Mouse (Mus musculus) left cerebral cortex, adult 11 months (tissue): ENCODE measurements around the gene Pcdh19.

Experiments used
- DNase-seq: peaks from one replicate; pipeline ENCODE4 v3.0.0; 2022; ENCODE audit warnings: low spot score

The Pcdh19 gene

DNA sequence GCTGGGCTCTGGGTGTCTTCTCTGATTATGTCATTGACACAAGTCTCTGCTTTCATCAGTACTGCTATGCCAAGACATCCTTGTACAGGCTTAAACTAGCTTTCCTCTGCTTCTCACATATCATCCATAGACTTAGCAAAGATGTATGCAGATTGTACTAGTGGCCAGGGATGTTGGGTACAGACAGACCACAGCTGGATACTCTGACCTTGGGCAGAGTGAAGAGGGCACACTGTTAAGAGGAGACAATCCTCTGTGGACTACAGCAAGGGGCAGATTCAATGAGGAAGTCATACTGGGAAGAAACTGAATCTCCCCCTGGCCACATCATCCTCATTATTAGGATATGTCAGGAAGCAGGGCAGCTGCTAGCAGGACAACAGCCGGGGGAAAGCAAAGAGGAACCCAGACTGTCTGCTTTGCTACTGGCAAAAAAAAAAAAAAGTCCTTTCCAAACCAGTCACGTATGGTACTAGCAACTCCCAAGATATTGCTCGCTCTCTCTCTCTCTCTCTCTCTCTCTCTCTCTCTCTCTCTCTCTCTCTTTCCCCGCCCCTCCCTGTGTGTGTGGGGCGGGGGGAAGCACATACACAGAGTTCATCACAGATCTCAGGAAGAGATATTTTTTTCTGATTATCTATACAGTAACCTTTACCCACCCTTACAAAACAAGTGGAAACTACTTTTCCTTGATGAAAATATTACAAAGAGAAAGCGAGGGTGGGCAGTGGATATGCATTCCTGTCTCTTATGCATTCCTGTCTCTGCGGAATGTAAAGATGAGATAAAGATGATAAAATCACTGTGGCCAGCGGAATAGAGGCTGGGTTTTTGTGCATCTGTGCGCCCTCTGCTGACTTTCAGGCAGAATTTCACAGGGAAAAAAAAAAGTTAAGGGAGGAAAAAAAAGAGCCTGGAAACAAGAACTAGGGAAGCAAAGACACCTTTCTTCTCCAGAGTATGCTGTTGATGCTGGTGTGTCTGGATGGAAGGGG is 31.2 kb downstream of the Pcdh19 start:
- DNase-seq, result no peak

GRCm38 (mm10) chrX:133655876-133656538 is 32.8 kb downstream of the Pcdh19 start:
- no peak for DNase-seq

DNA sequence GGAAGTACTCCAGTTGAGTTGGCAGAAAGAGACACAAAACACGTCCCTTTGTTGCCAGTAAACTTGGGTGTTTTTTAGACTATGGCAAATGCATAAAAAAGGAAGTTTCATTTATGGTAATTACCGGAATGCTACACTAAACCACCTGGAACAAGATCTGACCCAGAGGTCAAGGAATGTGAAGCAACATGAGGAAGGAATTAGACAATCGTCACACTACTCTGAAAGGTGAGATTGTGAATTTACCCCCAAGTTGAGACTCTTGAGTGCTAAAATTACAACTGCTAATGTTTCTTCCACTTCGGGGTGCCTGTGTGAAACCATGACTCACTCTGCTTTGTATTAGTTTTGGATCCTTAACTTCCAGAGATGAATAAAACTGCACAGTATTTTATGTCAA is 33.6 kb downstream of the Pcdh19 start:
- no peak for DNase-seq

DNA sequence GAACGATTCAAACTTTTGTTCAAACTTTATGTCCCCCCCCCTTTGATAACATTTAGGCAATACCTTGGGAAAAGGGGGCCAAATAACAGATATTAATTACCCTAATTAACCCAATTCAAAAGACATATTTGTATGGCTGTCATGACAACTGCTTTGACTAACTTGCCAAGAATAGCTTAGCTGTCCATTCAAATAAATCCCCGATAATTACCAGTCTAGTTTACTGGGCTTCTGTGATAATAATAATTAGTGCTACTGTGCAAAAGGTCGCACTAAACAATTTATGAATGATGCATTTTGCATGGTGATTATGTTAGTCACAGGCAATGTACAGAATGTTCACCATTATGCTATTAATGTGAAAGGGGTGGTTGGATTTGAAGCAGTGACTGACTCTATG is 35.7 kb downstream of the Pcdh19 start:
- no peak for DNase-seq

GRCm38 (mm10) chrX:133650379-133650778 is 38.4 kb downstream of the Pcdh19 start:
- no peak for DNase-seq

- no peak for DNase-seq
Measured at GRCm38 (mm10) chrX:133647809-133648208, 41.0 kb downstream of the Pcdh19 start.

DNA sequence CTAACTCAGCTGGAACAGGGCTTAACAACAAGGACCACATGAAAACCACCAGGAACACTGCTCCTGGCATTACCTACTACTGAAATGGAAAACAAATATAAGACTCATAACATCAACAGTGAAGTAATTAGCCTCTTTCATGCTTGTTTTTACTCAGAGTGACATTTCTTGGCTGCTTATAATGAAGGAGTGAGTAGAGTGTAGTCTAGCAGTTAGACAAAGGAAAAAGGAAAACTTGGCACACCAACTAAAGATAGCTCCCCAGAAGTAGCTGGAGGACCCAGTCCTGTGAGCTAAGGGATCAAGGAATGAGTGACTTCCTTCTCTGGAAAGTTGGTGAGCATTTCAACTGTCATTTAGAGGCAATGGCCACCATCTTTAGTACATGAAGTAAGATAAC is 49.3 kb downstream of the Pcdh19 start:
- DNase-seq, result no peak

DNA sequence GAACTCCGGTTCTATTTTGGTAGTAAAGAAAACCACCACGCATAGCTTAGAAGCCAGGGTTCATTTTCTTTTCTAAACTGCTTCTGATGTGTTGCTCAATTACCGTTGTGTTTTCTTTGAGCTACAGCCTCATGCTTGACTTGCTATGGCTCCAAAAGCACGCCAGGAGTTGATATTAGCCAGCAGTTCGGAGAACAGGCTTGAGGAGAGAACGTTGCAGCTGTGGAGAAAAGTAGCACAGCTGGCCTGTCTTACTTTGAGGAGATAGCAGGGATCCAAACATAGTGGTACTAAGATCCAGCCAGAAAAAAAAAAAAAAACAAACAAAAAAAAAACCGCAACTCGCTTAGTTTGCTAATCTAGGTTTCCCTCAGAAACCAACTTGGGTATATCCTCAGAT is 59.2 kb downstream of the Pcdh19 start:
- no peak for DNase-seq

DNA sequence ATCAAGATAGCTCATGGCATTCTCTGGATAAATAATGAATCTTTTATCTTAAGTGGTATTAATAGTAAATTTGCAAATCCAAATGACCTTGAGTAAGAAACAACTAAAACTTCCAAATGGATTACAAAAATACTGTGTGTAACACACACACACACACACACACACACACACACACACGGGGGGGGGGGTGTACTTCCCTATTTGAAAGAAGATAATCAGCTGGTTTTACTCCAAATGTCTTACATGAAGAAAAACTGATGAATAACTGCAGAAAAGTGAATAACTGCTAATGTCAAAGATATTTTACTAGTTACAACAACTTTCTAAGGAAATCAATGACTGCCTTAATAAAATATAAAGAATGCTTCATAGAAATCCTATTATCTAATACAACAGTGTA is 70.6 kb downstream of the Pcdh19 start:
- no peak for DNase-seq

GRCm38 (mm10) chrX:133605828-133606227 is 83.0 kb downstream of the Pcdh19 start:
- no peak for DNase-seq

GRCm38 (mm10) chrX:133604272-133604671 is 84.5 kb downstream of the Pcdh19 start:
- DNase-seq, result no peak

DNA sequence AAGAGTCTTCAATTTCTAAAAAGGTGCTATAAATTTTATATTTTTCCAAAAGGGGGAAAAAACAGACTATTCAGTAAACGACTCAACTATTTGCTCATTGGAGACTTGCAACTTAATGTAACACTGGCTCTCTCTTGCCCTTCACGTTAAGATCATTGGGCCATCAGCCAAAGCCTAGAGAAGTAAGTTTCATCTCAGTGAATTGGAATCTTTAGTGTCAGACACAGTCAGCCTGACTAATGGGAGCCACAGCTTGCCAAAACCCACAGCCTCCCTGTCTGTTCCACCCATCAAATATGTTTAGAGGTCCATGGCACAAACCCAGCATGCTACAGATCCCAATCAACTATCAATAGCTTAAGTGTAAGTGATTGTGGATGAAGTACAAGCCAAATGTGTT is 86.7 kb downstream of the Pcdh19 start:
- no peak for DNase-seq

DNA sequence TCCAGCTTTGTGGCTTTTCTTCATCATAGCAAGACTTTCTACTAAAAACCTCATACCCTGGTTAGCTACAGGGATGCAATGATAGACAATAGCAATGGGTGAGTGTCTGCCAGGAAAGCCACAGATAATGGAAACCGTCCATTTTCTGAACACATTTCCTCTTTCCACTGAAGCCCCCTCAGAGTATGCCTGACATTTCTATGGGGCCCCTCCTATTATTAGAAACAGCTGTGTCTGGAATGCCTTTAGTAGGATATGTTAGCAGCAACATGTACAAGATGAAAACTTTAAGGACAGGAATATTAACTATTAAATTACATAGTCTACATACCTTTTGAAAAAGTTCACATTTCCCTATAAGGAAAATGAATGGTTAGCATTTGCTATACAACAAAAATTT is 87.1 kb downstream of the Pcdh19 start:
- DNase-seq, result no peak

DNA sequence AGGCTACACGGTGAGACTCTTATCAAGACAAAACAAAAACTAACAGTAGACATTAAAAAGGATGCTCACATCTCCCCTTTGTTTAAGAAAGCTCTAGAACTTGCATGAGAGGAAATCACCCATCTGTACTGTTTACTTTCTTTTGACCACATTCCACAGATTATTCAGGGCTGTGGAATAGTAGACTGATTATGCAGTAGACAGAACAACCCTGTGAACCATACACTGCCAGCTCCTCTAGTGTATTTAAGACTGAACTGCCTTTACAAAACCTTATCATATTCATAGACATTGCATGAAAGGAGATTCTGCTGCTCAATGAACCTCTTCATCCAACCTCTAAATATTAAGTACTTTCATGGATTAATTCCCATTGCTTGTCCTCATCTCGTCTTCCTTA is 87.6 kb downstream of the Pcdh19 start:
- no peak for DNase-seq

- DNase-seq, result no peak
Measured at GRCm38 (mm10) chrX:133575601-133576382, 113.0 kb downstream of the Pcdh19 start.

- no peak for DNase-seq
Measured at GRCm38 (mm10) chrX:133565355-133565754, 123.4 kb downstream of the Pcdh19 start.
